Mouse (Mus musculus) heart, postnatal 25 days (tissue): ENCODE measurements around the gene Gm20431. TPM values are rescaled to one million over a fixed set of nuclear protein-coding genes. Genes with fewer than 3 reads are reported as not detected.

ENCODE experiments used
- DNase-seq: peaks from one replicate; pipeline ENCODE4 v3.0.0; 2022; ENCODE audit warnings: low spot score
- intact Hi-C: fragments of 180-260 bp; cut with DNase I; formaldehyde crosslinking; loops from one replicate; pipeline ENCODE4 v1.15.1; 2025
- total RNA-seq, 2 experiments: library from RNA; stranded (reverse); gene quantifications; 2 replicates each; pipeline ENCODE4 v1.2.3; 2021

Gm20431 gene
- total RNA-seq, 2 experiments from 2014 or later: 18.0 to 18.4 TPM

DNA sequence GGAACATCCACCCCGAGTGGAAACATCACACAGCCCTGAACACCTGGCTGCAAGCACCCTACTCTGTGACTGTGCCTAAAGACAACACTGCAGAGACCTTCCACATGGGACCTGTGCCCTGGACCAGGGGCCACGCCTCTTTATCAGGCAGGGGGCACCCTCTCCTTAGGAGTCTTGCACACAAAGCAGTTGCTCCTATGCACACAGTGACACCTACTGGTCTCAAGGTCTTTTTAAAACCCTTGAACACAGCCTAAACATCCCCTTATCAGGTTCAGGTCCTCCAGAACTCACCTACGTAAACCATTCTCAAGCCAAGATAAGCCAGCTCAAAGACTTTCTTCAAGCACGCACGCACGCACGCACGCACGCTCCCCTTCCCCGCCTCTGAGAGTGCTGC is 50.0 kb downstream of the Gm20431 start:
- no peak for DNase-seq
- intact Hi-C loops: no loop called here

DNA sequence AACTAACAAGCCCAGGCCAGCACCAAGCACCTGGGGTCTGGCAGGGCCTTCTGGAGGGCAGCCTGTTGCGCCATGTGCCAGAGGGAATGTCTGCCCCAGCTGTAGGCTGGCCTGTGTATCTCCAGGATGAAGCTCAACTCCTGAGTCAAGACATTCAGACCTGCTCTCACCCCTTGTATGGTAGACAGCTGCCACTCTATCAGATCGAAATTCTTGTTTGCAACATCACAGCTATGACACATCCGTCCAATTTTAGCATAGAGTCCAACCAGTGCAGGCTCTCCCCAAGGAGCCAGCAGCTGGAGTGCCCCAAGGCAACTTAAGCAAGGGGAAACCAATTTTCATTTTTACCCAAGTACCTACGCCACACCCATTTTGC is 54.6 kb downstream of the Gm20431 start:
- intact Hi-C loops: no loop called here

DNA sequence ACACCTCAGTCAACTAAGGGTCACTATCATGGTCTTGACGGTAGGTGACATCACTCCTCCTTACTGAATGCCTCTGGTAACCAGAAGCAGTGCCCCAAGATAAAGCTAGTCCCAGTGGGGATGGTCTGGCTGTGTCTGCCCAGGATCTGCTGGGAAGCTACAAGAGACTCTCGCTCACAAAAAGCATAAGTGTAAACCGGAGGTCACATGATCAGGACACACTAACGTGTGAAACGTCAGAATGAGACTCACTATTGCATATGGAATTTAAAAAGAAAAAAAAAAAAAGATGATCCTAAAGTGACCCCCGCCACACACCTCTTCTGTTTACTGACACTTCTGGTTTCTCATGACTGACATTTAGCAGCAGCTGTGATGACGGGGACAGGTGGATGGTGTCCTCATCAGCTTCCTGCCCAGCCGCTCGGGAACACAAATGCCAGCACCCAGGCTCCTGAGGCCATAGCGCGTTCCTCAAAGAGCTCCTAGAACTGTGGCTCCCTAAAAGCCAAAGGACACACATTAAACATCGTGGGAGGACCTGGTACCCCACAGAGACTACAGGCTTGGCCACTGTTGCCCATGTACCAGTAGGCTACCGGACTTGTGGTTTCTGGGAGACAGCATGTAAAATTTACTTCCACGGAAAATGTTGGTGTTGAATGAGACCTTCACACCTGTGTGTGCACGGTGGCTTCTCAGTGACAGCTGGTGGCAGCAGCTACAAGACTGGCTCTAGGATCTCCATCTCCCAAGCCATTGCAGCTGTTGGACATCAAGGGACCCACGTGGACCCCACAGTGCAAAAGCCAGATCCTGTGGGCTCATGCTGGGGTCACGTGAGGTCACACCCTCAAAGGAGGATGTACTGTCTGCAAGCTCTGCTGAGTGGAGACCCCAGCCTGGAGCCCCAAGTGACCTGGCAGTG is 55.2 kb downstream of the Gm20431 start:
- DNase-seq: no peak
- intact Hi-C loops: loop anchor here (1.0 kb wide), 1 partner anchor 69 kb away; no protein-coding TSS in a partner anchor

More for the DNA sequence above, 54.6 kb downstream of the Gm20431 start:
- DNase-seq: no peak

DNA sequence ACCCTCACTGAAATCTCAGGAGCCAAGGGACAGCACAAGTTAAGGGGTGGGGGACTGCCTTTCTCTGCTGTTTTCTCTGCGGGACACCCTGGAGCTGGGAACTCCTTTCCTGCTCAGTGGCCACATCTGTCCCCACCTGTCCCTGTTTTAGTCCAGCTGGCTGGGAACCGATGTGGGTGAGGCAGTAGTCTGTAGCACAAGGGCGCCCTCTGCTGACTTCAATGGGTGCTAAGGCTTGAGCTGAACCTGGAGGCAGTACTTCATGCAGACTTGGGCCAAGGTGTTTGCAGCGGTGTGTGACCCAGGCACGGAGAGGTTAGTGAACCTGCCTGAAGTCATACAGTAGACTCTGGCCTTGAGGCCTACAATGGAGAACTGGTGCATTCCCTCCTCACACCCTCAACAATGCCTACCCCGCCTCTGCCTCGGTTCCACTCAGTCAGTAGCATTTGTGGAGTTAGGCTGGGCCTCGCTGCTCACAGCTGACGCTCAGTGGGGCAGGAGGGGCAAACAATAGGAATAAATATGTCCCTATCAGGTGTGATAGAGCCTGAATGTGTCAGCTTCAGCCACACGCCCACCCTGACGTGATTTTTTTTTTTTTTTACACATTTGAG is 56.0 kb downstream of the Gm20431 start:
- intact Hi-C loops: loop anchor here (1.0 kb wide), 1 partner anchor 68 kb away; no protein-coding TSS in a partner anchor

DNA sequence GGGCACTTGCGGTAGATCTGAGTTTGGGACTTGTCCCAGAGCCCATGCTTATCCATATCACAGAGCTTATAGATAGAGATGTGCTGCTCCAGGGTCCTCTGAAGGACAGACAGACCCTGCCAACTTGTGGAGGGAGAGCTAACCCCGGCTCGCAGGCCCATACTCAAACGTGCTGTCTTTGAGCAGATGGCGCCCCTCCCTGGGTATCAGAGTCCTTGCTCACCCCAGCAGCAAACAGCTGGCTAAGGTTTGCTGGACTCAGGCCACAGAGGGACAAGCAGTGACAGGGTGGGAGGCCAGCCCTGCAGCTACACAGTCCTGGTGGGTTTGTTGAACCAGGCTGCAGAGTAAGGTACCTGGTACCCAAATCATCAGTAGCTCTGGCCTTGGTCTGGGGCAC is 58.3 kb downstream of the Gm20431 start:
- intact Hi-C loops: no loop called here
- no peak for DNase-seq

More for the DNA sequence above, 56.0 kb downstream of the Gm20431 start:
- DNase-seq: peak; percentile 75

DNA sequence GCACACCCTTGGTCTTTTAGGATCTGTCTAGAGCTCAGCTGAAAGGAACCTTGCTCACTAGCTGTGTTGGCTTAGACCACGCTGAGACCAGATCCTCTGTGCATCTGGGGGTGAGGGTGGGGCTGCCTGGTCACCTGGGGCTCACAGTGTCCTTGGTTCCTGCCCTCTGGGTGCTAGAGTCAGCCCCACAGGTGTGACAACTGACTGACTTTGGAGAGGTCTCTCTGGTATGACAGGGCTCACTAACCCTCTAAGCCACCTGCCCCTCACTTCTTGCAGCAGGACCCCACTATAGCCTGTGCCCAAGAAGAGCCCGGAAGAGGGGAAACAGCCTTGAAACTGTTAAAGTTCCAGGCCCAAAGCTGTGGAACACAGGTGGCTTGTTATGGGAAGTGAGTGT is 58.9 kb downstream of the Gm20431 start:
- intact Hi-C loops: no loop called here
- DNase-seq: no peak

DNA sequence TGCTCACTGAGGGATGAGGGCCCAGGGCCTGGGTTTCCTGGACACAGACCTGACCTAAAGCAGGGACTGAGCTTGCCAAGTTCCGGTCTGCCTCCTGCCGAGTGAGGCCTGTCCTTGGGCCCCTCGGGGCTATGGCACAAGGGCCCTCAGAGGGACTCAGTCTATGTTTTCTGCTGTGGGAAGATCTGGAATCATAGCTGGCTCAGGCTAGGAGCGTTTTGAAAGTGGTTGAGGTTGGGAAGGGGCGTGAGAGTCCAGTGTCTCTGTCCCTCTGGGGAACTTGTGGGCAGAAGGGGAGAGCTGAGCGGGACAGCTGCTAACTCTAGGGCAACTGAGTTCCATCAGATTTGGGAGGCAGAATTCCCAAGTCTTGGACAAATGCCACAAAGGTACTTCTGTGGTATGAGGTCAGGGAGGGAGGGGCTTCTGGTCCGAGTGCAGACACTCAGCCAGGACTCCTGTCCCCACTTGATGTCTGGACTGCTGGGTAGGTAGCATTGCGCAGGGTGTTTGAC is 60.8 kb downstream of the Gm20431 start:
- DNase-seq: no peak
- intact Hi-C loops: no loop called here

DNA sequence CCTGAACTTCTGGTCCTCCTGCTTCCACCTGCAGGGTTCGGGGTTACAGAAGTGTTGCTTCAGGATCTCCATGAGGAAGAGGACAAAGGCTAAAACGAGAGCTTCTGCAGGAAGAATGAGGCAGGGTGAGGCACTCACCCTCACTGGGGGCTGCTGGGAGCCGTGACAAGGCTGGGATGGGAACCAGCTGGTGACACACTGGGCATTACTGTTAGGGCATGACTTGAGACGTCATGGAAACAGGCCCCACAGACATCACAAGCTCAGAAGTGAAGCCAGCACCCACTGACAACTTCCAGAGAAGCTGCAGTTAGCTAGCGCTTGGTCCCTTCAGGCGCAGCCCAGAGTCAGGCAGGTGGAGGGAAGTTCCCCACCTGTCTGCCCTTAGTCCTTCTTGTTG is 61.4 kb downstream of the Gm20431 start:
- intact Hi-C loops: no loop called here
- no peak for DNase-seq

DNA sequence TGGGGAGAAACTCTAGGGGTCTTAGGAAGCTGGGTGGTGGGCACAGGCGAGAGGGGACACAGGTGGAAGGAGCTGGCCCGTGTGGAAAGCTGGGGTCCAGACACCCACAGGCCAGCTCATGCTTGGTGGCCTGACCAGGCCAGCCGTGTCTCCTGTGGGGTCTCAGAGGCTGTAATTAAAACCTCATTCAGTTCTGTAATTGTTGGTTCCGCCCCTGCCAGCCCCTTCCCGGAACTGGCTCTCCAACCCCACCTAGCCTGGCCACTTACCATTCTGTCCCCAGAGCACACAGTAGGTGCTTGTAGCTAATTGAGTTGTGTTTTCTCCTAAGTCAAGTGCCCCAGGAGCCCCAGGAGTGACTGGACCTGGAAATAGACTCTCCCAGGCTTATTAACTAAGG is 62.1 kb downstream of the Gm20431 start:
- no peak for DNase-seq
- intact Hi-C loops: no loop called here

DNA sequence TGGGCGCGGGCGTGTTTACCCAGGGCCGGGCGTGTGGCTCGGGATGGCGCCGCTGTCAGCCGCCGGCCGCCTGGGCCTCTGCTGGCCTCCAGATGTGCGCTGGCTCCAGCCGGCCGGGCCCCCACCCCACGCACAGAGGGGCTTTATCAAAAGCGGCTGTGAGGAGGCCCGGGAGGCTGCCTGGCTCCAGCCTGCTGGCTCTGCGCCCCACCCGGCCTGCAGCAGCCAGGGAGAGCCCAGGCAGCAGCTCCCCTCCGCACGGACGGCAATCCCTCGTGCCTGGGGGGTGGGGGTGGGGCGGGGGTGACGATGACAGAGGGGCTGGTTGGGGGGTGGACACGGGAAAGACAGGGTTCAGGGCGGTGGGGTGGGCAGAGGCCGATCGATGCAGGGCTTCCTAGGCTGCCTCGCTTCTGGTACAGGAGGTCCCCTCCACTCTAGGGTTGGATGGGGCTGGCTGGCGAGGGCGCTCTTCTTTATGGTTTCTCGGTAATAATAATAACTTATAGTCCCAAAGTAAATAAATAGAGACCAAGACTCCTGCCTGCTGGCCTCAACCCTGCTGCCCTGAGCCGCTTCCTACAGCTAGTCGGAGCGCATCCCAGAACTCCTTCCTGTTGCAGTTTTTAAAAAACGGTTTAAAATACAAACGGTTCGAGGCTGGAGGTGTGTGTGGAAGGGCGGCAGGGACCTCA is 63.7 kb downstream of the Gm20431 start:
- intact Hi-C loops: no loop called here

DNA sequence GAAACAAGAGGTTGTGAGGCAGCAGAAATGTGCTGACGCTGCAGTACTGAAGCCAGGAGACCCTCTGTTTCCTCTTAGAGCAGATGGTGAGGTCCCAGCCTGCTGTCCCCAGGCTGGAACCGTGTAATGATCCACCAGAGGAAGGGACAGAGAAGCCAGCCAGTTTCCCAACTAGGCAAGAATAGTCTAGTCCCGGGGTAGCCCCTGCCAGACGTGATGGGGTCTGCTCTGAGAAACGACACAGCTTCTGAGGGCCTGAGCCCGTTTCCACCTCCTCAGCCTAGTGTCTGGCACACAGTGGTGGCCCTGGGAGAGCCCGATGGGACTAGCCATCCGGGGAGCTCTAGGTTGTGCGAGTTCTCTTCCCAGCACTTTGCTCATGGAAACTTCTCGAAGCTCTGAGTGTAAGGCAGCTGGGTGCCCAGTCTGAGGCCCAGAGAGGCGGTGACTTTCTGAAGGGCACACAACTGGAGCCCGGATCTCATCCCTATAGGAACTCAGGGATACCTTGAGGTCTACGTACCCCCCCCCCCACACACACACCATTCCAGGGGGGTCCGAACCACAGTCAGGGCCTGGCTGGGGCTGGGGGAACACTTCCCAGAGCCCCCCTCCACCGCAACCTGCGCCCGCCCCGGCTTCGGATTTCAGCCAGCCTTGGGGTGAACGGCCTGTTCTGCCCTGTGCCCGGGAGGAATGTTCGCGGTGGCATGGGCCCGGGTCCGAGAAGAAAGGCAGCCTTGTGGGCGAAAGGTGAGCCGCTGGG is 64.4 kb downstream of the Gm20431 start:
- intact Hi-C loops: no loop called here
- no peak for DNase-seq

More for the DNA sequence above, 63.7 kb downstream of the Gm20431 start:
- DNase-seq: peak; percentile 52

DNA sequence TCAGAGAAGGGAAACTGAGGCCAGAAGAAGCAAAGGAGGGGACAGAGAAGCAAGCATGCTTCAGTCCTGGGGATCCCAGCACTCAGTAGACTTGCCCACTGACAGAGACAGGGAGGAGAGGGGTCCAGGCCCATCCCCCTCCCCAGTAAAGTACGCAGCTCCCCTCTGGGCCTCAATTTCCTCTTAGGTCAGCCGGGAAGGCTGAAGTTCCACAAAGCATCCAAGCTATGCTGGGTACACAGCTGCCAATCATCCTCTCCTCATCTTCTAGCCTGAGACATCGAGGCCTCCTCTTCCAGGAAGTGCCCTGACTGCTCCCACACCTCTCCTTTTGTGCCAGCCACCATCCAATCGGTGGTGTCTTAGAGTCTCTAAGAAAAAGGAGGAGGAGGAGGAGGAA is 65.0 kb downstream of the Gm20431 start:
- no peak for DNase-seq
- intact Hi-C loops: no loop called here

DNA sequence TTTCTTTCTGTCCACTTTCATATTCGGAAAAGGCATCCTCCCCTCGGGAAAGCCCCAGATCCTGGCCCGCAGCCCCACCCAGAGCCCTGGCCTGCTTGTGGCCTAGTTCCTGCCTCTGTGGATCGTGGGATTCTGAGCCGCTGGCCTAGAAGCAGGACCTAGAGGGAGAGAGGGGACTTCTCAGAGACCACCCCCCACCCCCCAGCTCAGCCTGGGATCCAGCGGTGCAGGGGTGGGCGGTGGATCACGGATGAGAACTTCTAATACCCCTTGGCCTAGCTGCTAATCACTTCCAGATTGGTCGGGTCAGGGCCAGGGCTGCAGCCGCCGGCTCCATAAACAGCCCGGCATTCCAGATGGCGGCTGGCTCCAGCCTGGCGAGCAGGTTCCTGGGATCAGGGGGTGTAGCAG is 65.5 kb downstream of the Gm20431 start:
- peak; percentile 65 for DNase-seq
- intact Hi-C loops: loop anchor here (2.0 kb wide), 1 partner anchor 29 kb away; no protein-coding TSS in a partner anchor

DNA sequence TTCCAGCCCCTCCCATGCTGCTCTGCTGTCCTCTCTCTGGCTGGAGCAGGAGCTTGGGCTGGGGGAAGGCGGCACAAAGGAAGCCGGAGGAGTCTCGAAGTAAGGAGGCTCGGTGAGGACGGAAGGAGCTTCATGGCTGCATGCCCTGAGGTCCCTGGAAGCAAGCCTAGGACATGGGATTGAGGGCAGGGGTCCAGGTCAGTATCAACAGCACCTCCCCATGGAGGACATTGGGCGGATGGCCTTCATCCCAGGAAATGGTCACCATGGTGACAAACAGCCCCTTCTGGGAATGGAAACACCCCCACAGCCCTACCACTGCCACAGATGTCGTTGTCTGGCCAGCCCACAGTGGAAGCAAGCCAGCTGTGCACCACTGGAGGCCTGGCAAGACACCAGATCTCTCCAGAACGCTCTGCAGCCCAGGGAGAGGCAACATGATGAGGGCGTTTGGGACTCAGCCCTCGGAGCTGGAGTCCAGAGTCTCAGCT is 66.8 kb downstream of the Gm20431 start:
- peak; percentile 95 for DNase-seq
- intact Hi-C loops: loop anchor here (2.0 kb wide), 1 partner anchor 28 kb away; no protein-coding TSS in a partner anchor

DNA sequence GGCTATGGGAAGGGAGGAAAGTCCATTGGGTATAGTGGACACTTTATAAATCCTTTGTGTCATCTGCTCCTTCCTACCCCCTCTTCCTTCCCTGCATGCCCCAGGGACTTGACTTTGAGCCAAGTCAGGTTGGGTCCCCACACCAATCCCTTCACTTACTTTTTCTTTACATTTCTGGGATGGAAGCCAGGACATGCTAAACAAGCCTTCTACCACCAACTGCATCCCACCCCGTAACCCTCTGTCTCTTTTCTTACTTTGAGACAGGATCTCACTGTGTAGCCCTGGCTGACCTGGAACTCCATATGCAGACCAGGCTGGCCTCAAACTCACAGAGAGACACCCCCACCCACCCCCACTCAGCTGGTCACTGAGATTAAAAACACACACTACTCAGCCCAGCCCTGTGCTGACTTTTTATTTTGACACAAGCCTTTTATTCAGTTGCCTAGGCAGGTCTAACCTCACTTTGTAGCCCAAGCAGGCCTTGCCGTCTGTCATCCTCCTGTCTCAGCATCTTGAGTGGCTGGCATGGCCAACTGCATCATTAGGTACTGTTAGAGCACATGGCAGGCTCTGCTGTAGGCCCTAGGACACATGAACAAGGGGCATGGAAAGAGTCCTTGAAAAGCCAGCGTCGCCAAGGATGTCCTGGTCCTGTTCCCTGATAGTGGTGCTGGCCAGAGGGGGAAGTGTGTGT is 67.6 kb downstream of the Gm20431 start:
- intact Hi-C loops: loop anchor here (2.0 kb wide), 1 partner anchor 27 kb away; no protein-coding TSS in a partner anchor
- DNase-seq: no peak

DNA sequence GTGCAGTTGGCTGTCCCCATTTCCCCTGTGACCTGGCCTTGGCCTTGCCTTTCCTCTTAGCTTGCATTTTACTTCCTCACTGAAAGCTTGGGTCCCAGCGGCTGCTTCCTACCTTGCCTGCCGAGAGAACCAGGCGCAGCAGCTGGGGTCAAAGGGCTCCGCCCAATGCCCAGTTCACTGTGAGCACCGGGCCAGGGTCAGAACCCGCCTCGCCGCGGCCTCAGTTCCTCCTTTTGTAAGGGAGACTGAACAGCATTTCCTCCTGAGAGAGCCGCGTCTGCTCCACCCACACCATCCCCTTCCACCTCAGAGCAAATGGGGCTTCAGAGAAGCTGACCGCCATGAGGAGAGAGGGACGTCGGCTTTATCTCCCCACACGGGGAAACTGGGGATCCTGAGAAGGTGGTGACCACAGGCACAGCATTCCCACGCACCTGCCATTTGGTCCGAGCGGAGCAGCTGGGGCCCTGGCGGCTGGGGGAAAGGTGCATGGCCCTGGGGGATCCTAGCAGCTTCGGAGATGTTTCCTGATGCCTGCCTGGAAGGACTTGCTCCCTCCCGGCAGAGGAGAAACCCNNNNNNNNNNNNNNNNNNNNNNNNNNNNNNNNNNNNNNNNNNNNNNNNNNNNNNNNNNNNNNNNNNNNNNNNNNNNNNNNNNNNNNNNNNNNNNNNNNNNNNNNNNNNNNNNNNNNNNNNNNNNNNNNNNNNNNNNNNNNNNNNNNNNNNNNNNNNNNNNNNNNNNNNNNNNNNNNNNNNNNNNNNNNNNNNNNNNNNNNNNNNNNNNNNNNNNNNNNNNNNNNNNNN is 72.3 kb downstream of the Gm20431 start:
- intact Hi-C loops: no loop called here
- DNase-seq: peak; percentile 65

DNA sequence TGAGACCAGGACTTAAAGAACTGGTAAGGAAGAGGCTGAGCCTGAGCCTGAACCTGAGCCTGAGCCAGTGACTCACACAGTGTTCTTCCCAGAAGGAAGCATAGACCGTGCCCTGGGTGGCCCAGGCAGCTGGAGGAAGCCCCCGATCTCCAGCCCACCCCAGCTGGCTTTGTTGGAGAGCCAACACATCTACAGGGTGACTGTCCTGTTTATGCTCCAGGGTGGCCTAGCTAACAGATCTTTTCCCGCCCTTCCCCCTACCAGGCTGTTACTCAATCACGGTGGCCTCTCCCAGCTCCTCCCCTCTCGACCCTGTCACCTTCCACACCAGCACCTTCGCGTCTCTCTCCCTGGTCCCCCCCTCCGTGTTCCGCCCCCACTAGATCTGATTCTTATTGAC is 74.3 kb downstream of the Gm20431 start:
- intact Hi-C loops: loop anchor here (2.0 kb wide), 1 partner anchor 16 kb away; no protein-coding TSS in a partner anchor
- no peak for DNase-seq

DNA sequence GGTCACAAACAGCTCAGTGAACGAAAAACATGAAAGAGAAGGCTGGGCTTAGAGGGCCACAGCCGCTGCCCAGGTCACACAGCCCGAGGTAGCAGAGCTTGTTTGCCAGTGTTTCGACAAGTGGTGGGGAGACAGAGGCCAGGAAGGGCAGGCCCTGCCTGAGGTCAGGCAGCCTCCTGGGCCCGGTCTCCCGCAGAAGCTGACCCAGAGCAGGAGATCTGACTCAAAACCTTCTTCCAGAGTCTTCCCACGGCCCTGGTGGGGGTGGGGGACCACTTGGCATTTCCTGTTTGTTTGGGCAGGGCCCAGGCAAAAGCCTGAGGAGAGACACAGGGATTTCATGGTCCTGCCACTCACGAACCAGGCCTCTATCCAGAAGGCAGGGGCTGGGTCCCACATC is 75.3 kb downstream of the Gm20431 start:
- intact Hi-C loops: loop anchor here (2.0 kb wide), 1 partner anchor 15 kb away; no protein-coding TSS in a partner anchor
- no peak for DNase-seq
